Mouse (Mus musculus) G1E (cell line): Measurements from ENCODE around the gene Snrnp25. TPM values are rescaled to one million over a fixed set of nuclear protein-coding genes. Genes with fewer than 3 reads are reported as not detected.

Experiments
- ATAC-seq: 2 replicates; pipeline ENCODE4 v1.8.0; 2016; ENCODE audit warnings: mild to moderate bottlenecking; ENCODE audit not compliant: insufficient number of reproducible peaks, poor library complexity, low FRiP score, severe bottlenecking; ENCODE audit errors: extremely low read depth
- DNase-seq: peaks from one replicate; pipeline ENCODE4 v3.0.0; 2012; ENCODE audit warnings: low spot score
- H3K27me3 ChIP-seq: 2 replicates; pipeline ENCODE4 v1.6.1; 2012; ENCODE audit warnings: mild to moderate bottlenecking, low read length, inconsistent platforms; ENCODE audit not compliant: insufficient read depth
- H3K36me3 ChIP-seq: replicated peaks from 2 replicates; pipeline ENCODE3; 2012; ENCODE audit warnings: mild to moderate bottlenecking, inconsistent platforms
- H3K4me1 ChIP-seq: 2 replicates; pipeline ENCODE4 v1.6.1; 2012; ENCODE audit warnings: low read depth, low read length, inconsistent platforms, mixed read lengths; ENCODE audit not compliant: insufficient read depth
- H3K4me3 ChIP-seq: 2 replicates; pipeline ENCODE4 v1.5.1; 2012; ENCODE audit warnings: low read depth, mild to moderate bottlenecking, inconsistent platforms, low read length, moderate library complexity, mixed read lengths
- H3K9me3 ChIP-seq: replicated peaks from 2 replicates; pipeline ENCODE4 v1.6.1; 2012; ENCODE audit warnings: inconsistent platforms
- CTCF ChIP-seq: IDR thresholded peaks from 2 replicates; pipeline ENCODE4 v1.5.1; 2012; ENCODE audit warnings: low read depth, low read length, inconsistent platforms, mixed read lengths
- GATA1 ChIP-seq: IDR thresholded peaks from 2 replicates; pipeline ENCODE4 v1.6.1; 2012; ENCODE audit warnings: borderline replicate concordance, low read length, inconsistent platforms, mixed read lengths
- GATA2 ChIP-seq: IDR thresholded peaks from 2 replicates; pipeline ENCODE4 v1.6.1; 2012; ENCODE audit warnings: low read depth, low read length, inconsistent platforms, borderline replicate concordance
- POLR2AphosphoS5 ChIP-seq: IDR thresholded peaks from 2 replicates; pipeline ENCODE4 v1.6.1; 2012; ENCODE audit warnings: low read depth, low read length, inconsistent platforms; ENCODE audit not compliant: insufficient replicate concordance
- TAL1 ChIP-seq: conservative IDR thresholded peaks from 2 replicates; pipeline ENCODE4 v1.6.1; 2012; ENCODE audit warnings: low read depth, low read length, inconsistent platforms, mixed read lengths
- polyA plus RNA-seq: library from polyadenylated mRNA; stranded (reverse); fragments of >175 nt; gene quantifications from 2 replicates; pipeline ENCODE4 v1.2.3, GENCODE M21; 2012
- total RNA-seq, 2 experiments: library from RNA; stranded (forward) in 1 of 2; stranded (reverse) in 1 of 2; fragments of 200-1000 nt in 1 of 2; fragments of >200 nt in 1 of 2; fragmentation: Nextera tagmentation in 1 of 2; gene quantifications; 2 replicates each; pipeline ENCODE4 v1.2.3; 2014 to 2017

Gene Snrnp25
- total and polyA plus RNA-seq, 3 experiments: 9.2 to 68.7 (median 65.6) TPM

GRCm38 (mm10) chr11:32250880-32251763 is 45.9 kb downstream of the Snrnp25 start:
- H3K9me3 ChIP-seq: no peaks in the 10 kb centered on the region
- H3K36me3 ChIP-seq: peaks cover 90% of the 10 kb centered on the region
- H3K4me3 ChIP-seq: no peak overlapping the region; the same call in 1 of the 2 replicates
- ATAC-seq (peak; percentile 90), DNase-seq (peak; percentile 67)
- peaks cover 89% of the 10 kb centered on the region for H3K4me1 ChIP-seq
- no peaks in the 10 kb centered on the region for H3K27me3 ChIP-seq
- TF ChIP-seq TAL1 (peak; percentile 87), POLR2AphosphoS5 (no peak)

- Histone ChIP-seq H3K36me3 (peaks cover 86% of the 10 kb centered on the region), H3K4me3 (no peak overlapping the region), H3K4me1 (peaks cover 87% of the 10 kb centered on the region), H3K9me3 (no peaks in the 10 kb centered on the region), H3K27me3 (no peaks in the 10 kb centered on the region)
- ATAC-seq: no peak
- no peak for TF ChIP-seq GATA1
- no peak for TF ChIP-seq CTCF
- no peak for TF ChIP-seq GATA2
- TF ChIP-seq TAL1: no peak
- no peak for TF ChIP-seq POLR2AphosphoS5
- no peak for DNase-seq
Measured at GRCm38 (mm10) chr11:32253121-32253520, 47.9 kb downstream of the Snrnp25 start.

- DNase-seq (no peak), ATAC-seq (peak; percentile 87)
- no peak for TF ChIP-seq GATA1
- no peak for TF ChIP-seq POLR2AphosphoS5
- TF ChIP-seq TAL1: peak; percentile 87
- no peak for TF ChIP-seq GATA2
- H3K36me3 ChIP-seq: peaks cover 89% of the 10 kb centered on the region
- H3K27me3 ChIP-seq: no peaks in the 10 kb centered on the region
- H3K4me1 ChIP-seq: peaks cover 82% of the 10 kb centered on the region
- peak overlapping the region; percentile 17; the same call in 1 of the 2 replicates for H3K4me3 ChIP-seq
- no peaks in the 10 kb centered on the region for H3K9me3 ChIP-seq
Measured at GRCm38 (mm10) chr11:32256146-32256545, 50.9 kb downstream of the Snrnp25 start.

- peak overlapping the region; percentile 14; the same call in 1 of the 2 replicates for H3K4me3 ChIP-seq
- DNase-seq: no peak
- H3K36me3 ChIP-seq: peaks cover 88% of the 10 kb centered on the region
- ATAC-seq: no peak
- TF ChIP-seq TAL1: no peak
- no peak for TF ChIP-seq GATA1
- no peak for TF ChIP-seq GATA2
- TF ChIP-seq CTCF: no peak
- no peak for TF ChIP-seq POLR2AphosphoS5
- H3K27me3 ChIP-seq: no peaks in the 10 kb centered on the region
- H3K9me3 ChIP-seq: no peaks in the 10 kb centered on the region
- H3K4me1 ChIP-seq: peaks cover 77% of the 10 kb centered on the region
Measured at GRCm38 (mm10) chr11:32256566-32256965, 51.4 kb downstream of the Snrnp25 start.

Other genes with a start within 250 kb of the Snrnp25 start
- gene 4930524B15Rik, start 239.8 kb upstream of the Snrnp25 start, total RNA-seq (2014; fragmentation: Nextera tagmentation): not detected in 2 replicates
- not detected in 2 replicates for gene 4930524B15Rik, start 239.8 kb upstream of the Snrnp25 start, total RNA-seq (2017)
- not detected in 2 replicates for gene 4930524B15Rik, start 239.8 kb upstream of the Snrnp25 start, polyA plus RNA-seq
- not detected in 2 replicates for gene Nsg2, start 205.0 kb upstream of the Snrnp25 start, total RNA-seq (2014; fragmentation: Nextera tagmentation)
- 0.46 and 0.49 TPM in 2 replicates for gene Nsg2, start 205.0 kb upstream of the Snrnp25 start, total RNA-seq (2017)
- gene Nsg2, start 205.0 kb upstream of the Snrnp25 start, polyA plus RNA-seq: not detected in 2 replicates
- gene Il9r, start 5.1 kb upstream of the Snrnp25 start, total RNA-seq (2014; fragmentation: Nextera tagmentation): 2.3 and 4.6 TPM in 2 replicates
- 5.7 and 6.9 TPM in 2 replicates for gene Il9r, start 5.1 kb upstream of the Snrnp25 start, total RNA-seq (2017)
- gene Il9r, start 5.1 kb upstream of the Snrnp25 start, polyA plus RNA-seq: 2.6 and 4.0 TPM in 2 replicates
- 0.19 and 0.30 TPM in 2 replicates for gene Rhbdf1, start 16.9 kb downstream of the Snrnp25 start, total RNA-seq (2014; fragmentation: Nextera tagmentation)
- gene Rhbdf1, start 16.9 kb downstream of the Snrnp25 start, total RNA-seq (2017): 0.46 and 2.5 TPM in 2 replicates
- 0.91 and 2.1 TPM in 2 replicates for gene Rhbdf1, start 16.9 kb downstream of the Snrnp25 start, polyA plus RNA-seq
- 13.7 and 22.0 TPM in 2 replicates for gene Mpg, start 21.1 kb downstream of the Snrnp25 start, total RNA-seq (2014; fragmentation: Nextera tagmentation)
- 12.7 and 17.0 TPM in 2 replicates for gene Mpg, start 21.1 kb downstream of the Snrnp25 start, total RNA-seq (2017)
- gene Mpg, start 21.1 kb downstream of the Snrnp25 start, polyA plus RNA-seq: 13.4 and 14.2 TPM in 2 replicates
- 90.6 and 121 TPM in 2 replicates for gene Nprl3, start 62.3 kb downstream of the Snrnp25 start, total RNA-seq (2014; fragmentation: Nextera tagmentation)
- gene Nprl3, start 62.3 kb downstream of the Snrnp25 start, total RNA-seq (2017): 26.3 and 27.0 TPM in 2 replicates
- 106 and 134 TPM in 2 replicates for gene Nprl3, start 62.3 kb downstream of the Snrnp25 start, polyA plus RNA-seq
- not detected in 2 replicates for gene Hba-x, start 71.0 kb downstream of the Snrnp25 start, total RNA-seq (2014; fragmentation: Nextera tagmentation)
- not detected in 2 replicates for gene Hba-x, start 71.0 kb downstream of the Snrnp25 start, total RNA-seq (2017)
- 0.09 TPM in 1 of 2 replicates, not detected in the other for gene Hba-x, start 71.0 kb downstream of the Snrnp25 start, polyA plus RNA-seq
- 230 and 2,260 TPM in 2 replicates for gene Hba-a1, start 78.1 kb downstream of the Snrnp25 start, total RNA-seq (2014; fragmentation: Nextera tagmentation)
- 242 and 325 TPM in 2 replicates for gene Hba-a1, start 78.1 kb downstream of the Snrnp25 start, total RNA-seq (2017)
- gene Hba-a1, start 78.1 kb downstream of the Snrnp25 start, polyA plus RNA-seq: 3,927 and 4,410 TPM in 2 replicates
- 9.1 and 11.6 TPM in 2 replicates for gene Hbq1b, start 81.5 kb downstream of the Snrnp25 start, total RNA-seq (2014; fragmentation: Nextera tagmentation)
- 0.41 and 0.87 TPM in 2 replicates for gene Hbq1b, start 81.5 kb downstream of the Snrnp25 start, total RNA-seq (2017)
- gene Hbq1b, start 81.5 kb downstream of the Snrnp25 start, polyA plus RNA-seq: 0.70 and 0.87 TPM in 2 replicates
- 268 and 4,240 TPM in 2 replicates for gene Hba-a2, start 91.1 kb downstream of the Snrnp25 start, total RNA-seq (2014; fragmentation: Nextera tagmentation)
- gene Hba-a2, start 91.1 kb downstream of the Snrnp25 start, total RNA-seq (2017): 683 and 890 TPM in 2 replicates
- gene Hba-a2, start 91.1 kb downstream of the Snrnp25 start, polyA plus RNA-seq: 1,087 and 1,500 TPM in 2 replicates
- not detected in 2 replicates for gene Hbq1a, start 94.7 kb downstream of the Snrnp25 start, total RNA-seq (2014; fragmentation: Nextera tagmentation)
- gene Hbq1a, start 94.7 kb downstream of the Snrnp25 start, total RNA-seq (2017): not detected in 2 replicates
- gene Hbq1a, start 94.7 kb downstream of the Snrnp25 start, polyA plus RNA-seq: not detected in 2 replicates
- not detected in 2 replicates for gene Sh3pxd2b, start 142.4 kb downstream of the Snrnp25 start, total RNA-seq (2014; fragmentation: Nextera tagmentation)
- gene Sh3pxd2b, start 142.4 kb downstream of the Snrnp25 start, total RNA-seq (2017): 0.12 and 0.16 TPM in 2 replicates
- not detected in 2 replicates for gene Sh3pxd2b, start 142.4 kb downstream of the Snrnp25 start, polyA plus RNA-seq
- gene Ubtd2, start 250.0 kb downstream of the Snrnp25 start, total RNA-seq (2014; fragmentation: Nextera tagmentation): not detected in 2 replicates
- gene Ubtd2, start 250.0 kb downstream of the Snrnp25 start, total RNA-seq (2017): 0.11 and 0.46 TPM in 2 replicates
- gene Ubtd2, start 250.0 kb downstream of the Snrnp25 start, polyA plus RNA-seq: 0.29 and 0.33 TPM in 2 replicates